Mouse (Mus musculus) CD4-positive, CD25-positive, alpha-beta regulatory T cell, adult 4 months (primary cell): ENCODE measurements at regions not wholly inside any gene's neighbourhood (a gene's known extent, or its start where the extent isn't known, plus 50 kb on each side); places are given as distances from the start of the nearest gene placed in this dataset.
"Not testable (repeated sequence)": the region's sequence is repeated elsewhere in the genome, so short reads cannot be mapped to it uniquely, and the experiment has no call there.

Source experiments
- ATAC-seq: one replicate; pipeline ENCODE4 v1.8.0; 2017

GRCm38 (mm10) chr3:21627048-21627447, 449.4 kb upstream of the Tbl1xr1 start:
- ATAC-seq, result not testable (repeated sequence)

GRCm38 (mm10) chr3:21633600-21634221, 442.7 kb upstream of the Tbl1xr1 start:
- ATAC-seq, result no peak

- ATAC-seq, result no peak
Measured at GRCm38 (mm10) chr3:21634675-21635204, 441.7 kb upstream of the Tbl1xr1 start.

- ATAC-seq, result no peak
Measured at GRCm38 (mm10) chr3:21638886-21639285, 437.6 kb upstream of the Tbl1xr1 start.

GRCm38 (mm10) chr3:21639576-21639975, 436.9 kb upstream of the Tbl1xr1 start:
- no peak for ATAC-seq

- no peak for ATAC-seq
Measured at GRCm38 (mm10) chr3:21644086-21644485, 432.4 kb upstream of the Tbl1xr1 start.

GRCm38 (mm10) chr3:21645268-21645667, 431.2 kb upstream of the Tbl1xr1 start:
- no peak for ATAC-seq

- no peak for ATAC-seq
Measured at GRCm38 (mm10) chr3:21649885-21650469, 426.5 kb upstream of the Tbl1xr1 start.

- no peak for ATAC-seq
Measured at GRCm38 (mm10) chr3:21655301-21655700, 421.2 kb upstream of the Tbl1xr1 start.

- ATAC-seq, result no peak
Measured at GRCm38 (mm10) chr3:21667349-21668143, 408.9 kb upstream of the Tbl1xr1 start.

- no peak for ATAC-seq
Measured at GRCm38 (mm10) chr3:21671885-21672284, 404.6 kb upstream of the Tbl1xr1 start.

- ATAC-seq, result no peak
Measured at GRCm38 (mm10) chr3:21672492-21672891, 404.0 kb upstream of the Tbl1xr1 start.

GRCm38 (mm10) chr3:21673466-21673865, 403.0 kb upstream of the Tbl1xr1 start:
- no peak for ATAC-seq

GRCm38 (mm10) chr3:21678265-21678664, 398.2 kb upstream of the Tbl1xr1 start:
- ATAC-seq, result no peak

GRCm38 (mm10) chr3:21678734-21679133, 397.7 kb upstream of the Tbl1xr1 start:
- ATAC-seq, result no peak

- not testable (repeated sequence) for ATAC-seq
Measured at GRCm38 (mm10) chr3:21697980-21698672, 378.3 kb upstream of the Tbl1xr1 start.

GRCm38 (mm10) chr3:21699526-21699925, 376.9 kb upstream of the Tbl1xr1 start:
- no peak for ATAC-seq

GRCm38 (mm10) chr3:21700326-21700725, 376.1 kb upstream of the Tbl1xr1 start:
- no peak for ATAC-seq

GRCm38 (mm10) chr3:21726747-21727505, 349.5 kb upstream of the Tbl1xr1 start:
- ATAC-seq, result no peak

GRCm38 (mm10) chr3:21728019-21728418, 348.4 kb upstream of the Tbl1xr1 start:
- ATAC-seq, result no peak

GRCm38 (mm10) chr3:21729328-21729727, 347.1 kb upstream of the Tbl1xr1 start:
- ATAC-seq, result no peak

GRCm38 (mm10) chr3:21735688-21736087, 340.8 kb upstream of the Tbl1xr1 start:
- not testable (repeated sequence) for ATAC-seq
